Mouse (Mus musculus) spleen, adult 2 months (tissue): ENCODE measurements around the gene Ankrd40. TPM values are rescaled to one million over a fixed set of nuclear protein-coding genes. Genes with fewer than 3 reads are reported as not detected.
A peak's percentile ranks its signal among the peaks of the same experiment; 100 is the strongest.

Experiments
- DNase-seq, 2 experiments: peaks; one replicate each; pipeline versions ENCODE4 v3.0.0 to v3.0.0-alpha.2; 2012 to 2021; ENCODE audit warnings: low spot score in 2 of 2, low read depth in 1 of 2
- H3K27ac ChIP-seq: fragments of 200-500 bp; 2 replicates; pipeline ENCODE4 v1.5.1; 2012; ENCODE audit warnings: low read length, inconsistent platforms; ENCODE audit not compliant: insufficient read depth
- H3K27me3 ChIP-seq: fragments of 200-500 bp; 2 replicates; pipeline ENCODE4 v1.6.1; 2012; ENCODE audit warnings: mild to moderate bottlenecking, moderate library complexity, low read length, inconsistent platforms; ENCODE audit not compliant: control insufficient read depth, insufficient read depth
- H3K36me3 ChIP-seq: fragments of 200-500 bp; 2 replicates; pipeline ENCODE4 v1.6.1; 2012; ENCODE audit warnings: mild to moderate bottlenecking, low read length, inconsistent platforms; ENCODE audit not compliant: control insufficient read depth, insufficient read depth
- H3K4me1 ChIP-seq: fragments of 200-500 bp; 2 replicates; pipeline ENCODE4 v1.6.1; 2011; ENCODE audit warnings: inconsistent platforms; ENCODE audit not compliant: control insufficient read depth, insufficient read depth, insufficient read length
- H3K4me3 ChIP-seq: fragments of 200-500 bp; 2 replicates; pipeline ENCODE4 v1.5.1; 2011; ENCODE audit warnings: mild to moderate bottlenecking, inconsistent platforms; ENCODE audit not compliant: insufficient read depth, insufficient read length; ENCODE audit errors: extremely low read depth
- CTCF ChIP-seq: fragments of 200-500 bp; IDR thresholded peaks from 2 replicates; pipeline ENCODE4 v1.5.1; 2011; ENCODE audit warnings: mild to moderate bottlenecking, inconsistent platforms; ENCODE audit not compliant: insufficient read depth, insufficient read length, insufficient replicate concordance; ENCODE audit errors: extremely low read depth
- POLR2A ChIP-seq: fragments of 200-500 bp; IDR thresholded peaks from 2 replicates; pipeline ENCODE4 v1.6.1; 2011; ENCODE audit warnings: low read depth, low read length, inconsistent platforms
- WGBS: fragments of 180-500 bp; shearing (Covaris S2); methylation state at CpG from one replicate; pipeline ENCODE4 v1.1.7; 2018; 5-methylcytosine and 5-hydroxymethylcytosine counted together
- polyA plus RNA-seq: library from polyadenylated mRNA; depleted of rRNA; stranded (reverse); fragments of >200 nt; gene quantifications from 2 replicates; pipeline ENCODE4 v1.2.3, GENCODE M21; 2012

The Ankrd40 gene
- polyA plus RNA-seq, 1 experiment, result 50.7 TPM

- TF ChIP-seq POLR2A (no peak), CTCF (no peak)
- Histone ChIP-seq H3K4me1 (no peaks in the 10 kb centered on the region), H3K36me3 (peaks cover 22% of the 10 kb centered on the region), H3K4me3 (no peak overlapping the region), H3K27ac (no peak overlapping the region), H3K27me3 (no peaks in the 10 kb centered on the region)
- DNase-seq, result no peak
- 86% methylated on average over 8 of the region's 8 CpGs for WGBS
Measured at GRCm38 (mm10) chr11:94334386-94334968, 6.7 kb downstream of the Ankrd40 start.

GRCm38 (mm10) chr11:94336551-94336950 lies 8.8 kb downstream of the Ankrd40 start:
- H3K27ac ChIP-seq, result no peak overlapping the region
- H3K4me1 ChIP-seq, result no peaks in the 10 kb centered on the region
- H3K36me3 ChIP-seq, result peaks cover 28% of the 10 kb centered on the region
- TF ChIP-seq POLR2A (no peak), CTCF (no peak)
- no peak overlapping the region for H3K4me3 ChIP-seq
- no peaks in the 10 kb centered on the region for H3K27me3 ChIP-seq
- DNase-seq, result no peak

GRCm38 (mm10) chr11:94338347-94338746 lies 10.5 kb downstream of the Ankrd40 start:
- WGBS, result 89% methylated on average over 2 of the region's 2 CpGs
- TF ChIP-seq POLR2A (no peak), CTCF (no peak)
- Histone ChIP-seq H3K27me3 (no peaks in the 10 kb centered on the region), H3K4me1 (no peaks in the 10 kb centered on the region), H3K27ac (no peak overlapping the region), H3K36me3 (peaks cover 28% of the 10 kb centered on the region), H3K4me3 (no peak overlapping the region)
- DNase-seq, result no peak

DNA sequence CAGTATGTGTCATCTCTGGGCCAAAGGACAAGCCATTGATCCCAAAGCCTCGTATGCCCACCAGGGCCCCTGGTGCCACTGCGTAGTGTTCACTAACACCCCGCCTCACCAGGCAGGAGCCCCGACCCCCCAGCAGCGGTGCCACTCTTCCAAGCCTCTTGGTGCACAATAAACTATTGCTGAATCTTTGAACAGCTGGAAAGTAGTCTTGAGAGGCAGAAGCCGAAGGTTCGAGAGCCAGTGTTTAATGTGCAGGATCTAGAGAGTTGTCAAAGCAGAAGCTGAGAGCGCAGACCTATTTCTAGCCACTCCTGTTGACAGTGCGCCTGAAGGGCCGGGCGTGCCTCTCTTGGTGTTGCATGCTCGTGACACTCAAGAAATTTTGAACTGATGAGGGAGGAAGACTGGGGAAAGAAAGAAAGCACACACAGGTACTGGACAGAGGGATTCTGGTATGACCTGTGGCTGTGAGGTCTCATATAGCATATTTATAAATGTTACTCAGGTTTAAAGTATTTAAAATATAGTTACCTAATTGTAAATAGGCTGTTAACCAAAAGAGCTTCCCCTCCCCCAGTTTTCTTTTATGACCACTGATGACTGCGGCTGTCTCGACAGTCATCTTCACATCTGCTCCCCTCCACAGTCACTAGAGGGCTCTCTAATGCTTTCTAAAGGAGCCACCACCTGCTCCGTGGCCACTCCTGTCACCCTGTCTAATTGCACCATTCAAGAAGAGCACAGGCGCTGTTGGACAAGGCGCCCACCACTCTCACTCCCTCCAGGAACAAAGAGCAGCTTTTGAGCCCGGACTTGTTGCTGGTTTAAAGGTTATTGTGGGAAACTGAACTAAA lies 12.2 kb downstream of the Ankrd40 start:
- Histone ChIP-seq H3K36me3 (peaks cover 22% of the 10 kb centered on the region), H3K4me1 (no peaks in the 10 kb centered on the region), H3K4me3 (no peak overlapping the region), H3K27ac (no peak overlapping the region), H3K27me3 (no peaks in the 10 kb centered on the region)
- TF ChIP-seq CTCF (peak; percentile 58; the same call in 1 of the 2 replicates), POLR2A (no peak)
- peak; percentile 27 to 29 for DNase-seq
- 71% methylated on average over 18 of the region's 18 CpGs for WGBS

GRCm38 (mm10) chr11:94340948-94341933 lies 13.4 kb downstream of the Ankrd40 start:
- DNase-seq, result no peak
- WGBS, result 90% methylated on average over 10 of the region's 10 CpGs
- TF ChIP-seq POLR2A, result no peak
- TF ChIP-seq CTCF, result no peak
- Histone ChIP-seq H3K27ac (no peak overlapping the region), H3K4me3 (no peak overlapping the region), H3K4me1 (no peaks in the 10 kb centered on the region), H3K27me3 (no peaks in the 10 kb centered on the region), H3K36me3 (peaks cover 20% of the 10 kb centered on the region)

DNA sequence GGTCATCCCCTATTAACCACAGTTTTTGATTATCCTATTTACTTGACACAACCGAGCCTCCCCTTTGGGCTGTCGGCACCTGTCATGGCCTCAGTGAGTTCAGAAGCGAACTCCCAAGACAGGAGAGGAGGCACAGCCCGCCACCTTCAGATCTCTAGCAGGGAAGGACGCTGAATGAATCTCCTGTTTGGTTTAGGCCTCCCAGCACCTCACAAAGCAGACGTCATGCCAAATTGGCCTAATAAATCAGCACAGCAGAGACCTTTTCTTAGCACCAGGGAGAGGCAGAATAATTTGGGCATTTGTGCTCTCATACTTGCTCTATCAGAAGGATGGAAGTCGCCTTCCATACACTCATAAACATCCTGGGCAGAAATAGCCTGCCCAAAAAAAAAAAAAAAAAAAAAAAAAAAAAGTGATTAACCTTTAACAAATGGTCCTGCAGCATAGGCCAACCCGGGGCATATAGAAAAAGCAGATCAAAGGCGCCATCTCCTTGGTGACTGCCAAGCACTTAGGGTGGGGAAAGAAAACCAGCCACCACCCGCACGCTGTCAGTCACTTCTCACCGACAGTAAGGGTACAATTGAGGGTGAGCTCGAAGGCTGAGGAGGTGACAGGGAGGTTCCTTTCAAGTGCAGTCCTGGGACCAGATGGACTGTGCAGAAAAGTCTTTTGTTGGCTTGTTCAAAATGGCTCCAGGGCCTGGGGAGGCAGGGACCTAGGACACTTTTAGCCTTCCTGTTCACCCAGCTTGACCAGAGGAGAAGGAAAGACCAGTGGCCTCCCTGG lies 14.5 kb downstream of the Ankrd40 start:
- H3K4me1 ChIP-seq, result no peaks in the 10 kb centered on the region
- 81% methylated on average over 13 of the region's 13 CpGs for WGBS
- TF ChIP-seq POLR2A, result no peak
- TF ChIP-seq CTCF, result no peak
- no peak for DNase-seq
- H3K27me3 ChIP-seq, result no peaks in the 10 kb centered on the region
- no peak overlapping the region for H3K4me3 ChIP-seq
- H3K36me3 ChIP-seq, result peaks cover 20% of the 10 kb centered on the region
- H3K27ac ChIP-seq, result no peak overlapping the region
